Mouse (Mus musculus) left cerebral cortex, postnatal 14 days (tissue): ENCODE measurements at regions not wholly inside any gene's neighbourhood (a gene's known extent, or its start where the extent isn't known, plus 50 kb on each side); places are given as distances from the start of the nearest gene placed in this dataset.

Source experiments
- DNase-seq, 2 experiments: peaks; one replicate each; pipeline ENCODE4 v3.0.0; 2021 to 2022; ENCODE audit warnings: low spot score in 2 of 2, mixed read lengths in 1 of 2
- intact Hi-C: fragments of 180-260 bp; cut with DNase I; formaldehyde crosslinking; loops from one replicate; pipeline ENCODE4 v1.15.1; 2025

- no peak for DNase-seq
- intact Hi-C loops = no loop called here
Observed at GRCm38 (mm10) chr5:82103857-82104256, 1083.9 kb downstream of the Adgrl3 start.

- intact Hi-C loops = no loop called here
- DNase-seq = no peak
Observed at GRCm38 (mm10) chr5:82125921-82126459, 1106.1 kb downstream of the Adgrl3 start.

- intact Hi-C loops = no loop called here
- no peak for DNase-seq
Observed at GRCm38 (mm10) chr5:82142063-82142462, 1122.1 kb downstream of the Adgrl3 start.
